Mouse (Mus musculus) cerebellum, postnatal 36 days (tissue): Measurements from ENCODE around the gene Flywch2.
"Not testable (repeated sequence)": the region's sequence is repeated elsewhere in the genome, so short reads cannot be mapped to it uniquely, and the experiment has no call there.

Experiments
- DNase-seq, 2 experiments: peaks; one replicate each; pipeline ENCODE4 v3.0.0; 2021 to 2022; ENCODE audit warnings: mixed read lengths in 2 of 2

Flywch2 gene

DNA sequence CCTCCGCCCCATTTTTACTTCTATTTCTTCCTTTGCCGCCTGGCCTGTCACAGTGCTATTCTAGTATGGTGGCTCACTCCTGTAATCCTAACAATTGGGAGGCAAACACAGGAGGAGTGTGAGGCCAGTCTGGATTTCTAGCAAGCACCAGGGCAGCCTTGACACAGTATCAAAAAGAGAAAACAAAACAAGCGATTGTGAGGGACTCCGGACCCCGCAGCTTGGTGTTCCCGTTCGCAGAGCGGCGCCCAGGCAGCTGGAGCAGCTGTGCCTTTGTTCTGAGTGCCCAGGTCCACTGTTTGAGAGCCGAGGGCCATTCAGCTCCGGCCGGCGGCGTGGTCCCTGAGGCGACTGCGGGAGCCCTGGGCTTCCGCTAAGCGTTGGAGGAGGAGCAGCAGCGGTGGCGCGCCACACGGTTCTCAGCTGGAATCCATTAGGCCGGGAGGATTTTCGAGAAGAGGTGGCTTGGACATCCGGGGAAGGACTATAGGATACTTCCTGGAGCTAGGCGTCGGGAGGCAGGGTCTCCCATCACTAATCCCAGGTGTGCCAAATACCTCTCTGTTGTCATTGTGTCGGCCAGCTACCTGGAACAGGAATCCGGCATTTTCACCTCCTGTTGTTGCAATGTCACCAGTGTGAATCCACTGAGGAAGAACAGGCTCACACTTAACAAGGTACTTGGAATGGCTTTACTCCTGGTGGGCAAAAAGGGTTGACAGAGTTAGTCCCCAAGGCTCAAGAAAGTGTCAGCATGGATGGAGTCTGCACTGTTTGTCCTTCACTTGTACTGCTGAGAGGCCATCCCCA lies 4.6 kb upstream of the Flywch2 start, which contains the start of gene Srrm2:
Gene Srrm2 (plus strand): TSS at position 264 of the 810 bp plus-strand sequence.
- DNase-seq = peak; percentile 59 to 63

DNA sequence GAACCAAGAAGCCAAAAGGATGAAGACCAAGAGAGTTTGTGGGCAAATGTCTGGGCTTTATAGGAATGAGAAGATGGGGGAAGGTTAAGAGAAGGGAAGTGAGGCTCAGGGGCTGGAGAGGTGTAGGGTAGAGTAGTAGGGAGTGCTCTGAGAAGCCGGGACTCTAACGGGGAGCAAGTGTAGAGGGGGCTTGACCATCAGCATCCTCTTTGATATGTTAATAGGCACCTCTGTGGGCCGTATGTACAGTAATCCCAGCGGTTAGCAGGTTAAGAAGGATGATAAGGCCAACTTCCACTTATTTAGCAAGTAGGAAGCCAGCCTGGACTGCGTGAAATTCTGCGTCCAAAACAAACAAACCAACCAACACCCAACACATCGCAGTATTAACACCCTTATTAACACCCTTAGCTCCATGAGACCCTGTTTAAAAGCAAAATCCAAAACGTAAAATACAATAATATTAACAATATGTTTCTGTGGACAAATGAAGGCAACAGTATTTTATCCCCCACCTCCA lies 3.9 kb upstream of the Flywch2 start:
- DNase-seq = no peak

DNA sequence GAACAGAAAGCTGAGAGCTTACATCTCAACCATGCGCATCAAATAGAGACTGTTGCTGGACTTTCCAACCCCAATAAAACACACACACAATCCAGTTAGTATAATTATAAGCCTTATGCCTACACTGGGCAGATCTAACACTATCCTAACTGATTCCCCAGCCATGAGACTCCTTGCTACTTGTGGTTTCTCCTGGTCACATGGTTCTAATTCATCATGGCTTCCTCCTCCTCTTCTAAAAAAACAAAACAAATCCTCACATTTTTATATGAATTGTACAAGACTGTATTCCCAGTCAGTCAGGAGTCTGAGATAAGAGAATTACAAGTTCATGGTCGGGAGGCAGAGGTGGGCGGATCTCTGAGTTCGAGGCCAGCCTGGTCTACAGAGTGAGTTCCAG lies 3.1 kb upstream of the Flywch2 start:
- DNase-seq = no peak

DNA sequence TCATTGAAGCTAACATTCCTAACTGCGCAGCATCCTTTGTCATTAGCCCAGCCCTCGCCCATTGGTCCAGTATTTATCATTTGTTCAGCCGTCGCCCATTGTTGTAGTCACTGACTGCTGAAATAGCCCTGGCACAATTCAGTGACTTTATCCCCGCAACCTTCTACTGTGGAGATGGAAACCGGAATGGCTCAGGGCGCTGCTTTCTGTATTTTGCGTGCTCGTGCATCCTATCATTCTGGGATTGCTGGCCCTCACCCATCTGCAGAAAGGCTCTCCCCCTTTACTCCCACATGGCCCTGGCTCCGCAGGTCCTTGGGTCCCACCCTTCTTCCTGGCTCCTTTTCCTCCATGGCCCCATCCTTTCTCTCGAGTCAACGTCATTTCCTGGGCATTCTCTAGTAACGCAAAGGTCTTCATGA lies 640 bp upstream of the Flywch2 start:
- peak; percentile 47 to 58 for DNase-seq

DNA sequence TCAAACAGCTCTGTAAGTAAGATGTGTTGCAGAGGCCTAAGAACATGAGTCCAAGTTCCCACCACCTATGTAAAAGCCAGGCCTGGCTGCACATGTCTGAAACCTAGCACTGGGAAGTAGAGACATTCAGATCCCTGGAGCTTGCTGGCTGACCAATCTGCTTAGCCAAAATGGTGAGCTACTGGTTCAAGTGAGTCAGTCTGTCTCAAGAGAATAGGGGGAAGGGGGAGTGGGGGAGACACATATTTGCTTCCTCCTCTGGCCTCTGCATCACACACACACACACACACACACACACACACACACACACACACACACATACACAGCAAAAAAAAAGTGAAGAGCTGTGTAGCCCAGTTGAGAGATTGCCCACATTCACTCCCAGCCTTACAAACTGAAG lies 2.5 kb downstream of the Flywch2 start:
- DNase-seq = no peak

DNA sequence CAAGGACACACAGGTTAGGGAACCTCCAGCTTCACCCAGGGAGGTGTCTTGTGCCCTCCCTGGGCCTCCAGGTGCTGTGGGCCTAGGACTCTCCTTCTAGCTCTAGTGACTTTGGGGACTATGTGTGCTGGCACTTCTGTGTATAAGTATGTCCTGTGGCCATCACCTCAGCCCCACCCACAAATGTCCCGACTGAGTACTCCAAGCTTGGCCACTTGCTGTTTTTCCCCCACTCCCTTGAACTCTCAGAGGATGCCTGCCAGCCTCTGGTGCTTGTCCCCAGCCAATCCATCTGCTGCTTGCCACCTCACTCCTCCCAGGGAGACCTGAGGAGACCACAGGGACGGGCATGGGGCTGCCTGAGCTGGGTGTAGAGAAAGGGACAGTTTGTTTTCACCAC lies 7.4 kb downstream of the Flywch2 start:
- DNase-seq = no peak

- no peak for DNase-seq
These were observed 8.7 kb downstream of the Flywch2 start for GRCm38 (mm10) chr17:23777141-23777540.

- DNase-seq = no peak
These were observed 9.7 kb downstream of the Flywch2 start for GRCm38 (mm10) chr17:23776216-23776615.

- DNase-seq = peak; percentile 83 to 85
These were observed 11.8 kb downstream of the Flywch2 start for GRCm38 (mm10) chr17:23774090-23774489.

- no peak for DNase-seq
These were observed 12.2 kb downstream of the Flywch2 start for GRCm38 (mm10) chr17:23773676-23774075.

GRCm38 (mm10) chr17:23772219-23772556 lies 13.7 kb downstream of the Flywch2 start:
- DNase-seq = not testable (repeated sequence)

GRCm38 (mm10) chr17:23771284-23772218 lies 14.3 kb downstream of the Flywch2 start, which contains the start of gene Flywch1:
Flywch1 (minus strand) TSS chr17:23771602.
- DNase-seq = peak; percentile 98 to 99

DNA sequence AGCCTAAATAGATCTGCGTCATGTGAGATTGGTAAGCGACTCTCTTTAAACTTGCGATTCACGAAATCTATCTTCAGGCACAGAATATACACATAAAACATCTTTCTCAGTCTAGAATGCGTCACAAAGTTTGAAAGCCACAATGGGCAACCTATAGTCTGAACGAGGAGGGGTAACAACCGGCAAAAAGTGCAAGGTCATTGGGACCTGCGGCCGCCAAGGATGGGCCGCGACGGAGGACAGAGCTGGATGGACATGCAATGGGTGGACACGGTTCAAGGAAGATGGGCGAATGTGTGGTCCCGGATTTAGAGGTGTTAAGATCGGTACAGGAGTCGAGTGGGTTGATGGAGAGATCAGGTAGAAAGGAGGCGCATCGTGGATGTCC lies 15.0 kb downstream of the Flywch2 start:
- no peak for DNase-seq

DNA sequence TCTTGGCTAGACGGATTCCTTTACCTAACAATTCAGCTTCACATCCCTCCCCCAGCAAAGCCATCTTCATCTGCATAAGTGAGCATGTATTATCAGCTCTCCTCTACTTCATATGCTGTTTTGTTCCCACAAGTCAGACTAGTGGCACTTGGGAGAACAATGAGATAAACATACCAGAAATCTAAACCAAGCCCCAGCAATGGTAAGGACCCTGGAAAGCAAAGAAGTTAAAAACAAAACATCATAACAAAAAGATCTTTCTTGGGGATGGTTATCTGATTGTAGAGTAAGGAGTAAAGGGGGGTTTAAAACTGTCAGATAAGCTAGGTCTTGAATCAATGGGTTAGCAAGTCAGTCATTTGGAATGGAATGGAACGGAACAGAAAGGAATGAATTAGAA lies 15.4 kb downstream of the Flywch2 start:
- no peak for DNase-seq

DNA sequence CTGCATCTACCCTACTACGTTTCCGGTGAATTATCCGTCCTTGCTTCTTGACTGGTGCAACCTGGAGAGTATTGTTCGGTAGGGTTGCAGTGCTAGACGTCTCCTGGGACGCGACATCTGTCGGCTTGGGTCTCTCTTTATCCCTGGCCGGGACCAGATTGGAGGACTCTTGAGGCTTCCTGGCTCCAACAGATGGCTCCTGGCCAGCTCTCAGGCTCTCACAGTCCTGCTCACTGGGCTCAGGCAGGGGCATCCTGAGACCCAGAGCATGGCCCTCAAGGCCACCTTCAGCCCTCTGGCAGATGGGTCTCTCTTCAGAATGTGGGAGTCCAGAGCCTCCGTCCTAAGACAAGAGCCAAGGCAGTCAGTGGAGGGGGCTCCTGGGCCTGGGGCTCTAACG lies 22.9 kb downstream of the Flywch2 start:
- DNase-seq = peak; percentile 58 to 67

GRCm38 (mm10) chr17:23761155-23761554 lies 24.7 kb downstream of the Flywch2 start:
- no peak for DNase-seq

DNA sequence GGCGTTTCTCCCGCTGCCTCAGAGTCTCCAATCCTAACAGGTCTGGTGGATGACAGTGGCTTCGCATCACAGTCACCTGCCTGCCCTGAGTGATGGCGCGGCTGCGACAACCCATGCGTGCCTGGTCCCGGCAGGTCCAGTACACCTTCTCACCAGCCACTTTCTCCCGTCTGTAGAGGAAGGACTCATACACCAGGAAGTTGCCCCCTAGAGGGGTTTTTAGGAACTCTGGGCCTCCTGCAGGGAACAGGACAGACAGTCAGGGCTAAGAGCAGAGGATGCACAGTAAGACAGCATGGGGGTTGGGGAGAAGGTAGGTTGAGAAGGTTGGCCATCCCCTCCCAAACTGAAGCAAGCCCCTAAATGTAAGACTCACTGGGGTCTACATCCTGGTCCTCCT lies 25.6 kb downstream of the Flywch2 start:
- no peak for DNase-seq

GRCm38 (mm10) chr17:23758801-23759200 lies 27.1 kb downstream of the Flywch2 start:
- DNase-seq = peak; percentile 45 to 53

- DNase-seq = no peak
These were observed 28.3 kb downstream of the Flywch2 start for GRCm38 (mm10) chr17:23757581-23757980.

GRCm38 (mm10) chr17:23755689-23756088 lies 30.2 kb downstream of the Flywch2 start:
- no peak for DNase-seq

DNA sequence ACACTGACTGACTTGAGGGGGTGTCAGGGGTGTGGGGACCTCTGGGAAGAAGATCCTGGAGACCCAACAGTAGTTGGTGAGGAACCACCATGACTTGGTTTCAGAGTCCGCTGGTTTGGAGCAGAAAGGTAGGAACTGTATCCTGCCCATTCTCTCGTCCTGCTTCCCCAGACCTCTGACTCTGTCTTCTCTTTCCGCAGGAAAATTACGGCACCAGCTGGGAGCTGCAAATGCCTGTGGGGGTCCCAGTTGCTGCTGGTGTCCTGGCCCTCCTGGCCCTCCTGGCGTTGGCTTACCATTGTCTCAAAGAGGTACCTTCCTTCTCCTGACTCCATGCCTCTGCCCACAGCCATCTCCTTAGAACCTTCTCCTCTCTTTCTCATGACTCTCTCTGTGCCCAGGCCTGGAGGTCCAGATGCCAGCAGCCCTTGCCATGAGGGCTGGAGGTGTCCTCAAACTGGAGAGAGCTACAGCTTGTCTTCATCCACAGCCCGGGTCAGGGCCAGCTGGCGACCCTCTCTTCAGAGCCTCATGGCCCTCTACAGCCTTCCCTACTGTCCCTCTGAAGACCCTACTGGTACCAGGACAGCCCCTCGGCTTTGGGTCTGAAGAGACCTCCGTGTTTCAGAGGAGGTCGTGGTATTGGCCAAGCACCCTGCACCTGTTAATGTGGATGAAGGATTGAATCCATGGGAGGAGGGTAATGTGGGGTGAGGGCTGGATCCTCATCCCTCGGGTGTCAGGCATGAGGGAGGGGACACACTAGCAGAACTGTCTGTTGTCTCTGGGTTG lies 36.3 kb downstream of the Flywch2 start:
- DNase-seq = no peak

- DNase-seq = peak; percentile 64 to 80
These were observed 37.1 kb downstream of the Flywch2 start for GRCm38 (mm10) chr17:23748631-23749391.
